Mouse (Mus musculus): ENCODE data around the gene Slc38a6. TPM values are rescaled to one million over a fixed set of nuclear protein-coding genes. Genes with fewer than 3 reads are reported as not detected.
A peak's percentile ranks its signal among the peaks of the same experiment; 100 is the strongest.

Gene Slc38a6
- total and polyA plus RNA-seq, 2 experiments from 2014 or later, result 2.7 to 19.2 TPM

DNA sequence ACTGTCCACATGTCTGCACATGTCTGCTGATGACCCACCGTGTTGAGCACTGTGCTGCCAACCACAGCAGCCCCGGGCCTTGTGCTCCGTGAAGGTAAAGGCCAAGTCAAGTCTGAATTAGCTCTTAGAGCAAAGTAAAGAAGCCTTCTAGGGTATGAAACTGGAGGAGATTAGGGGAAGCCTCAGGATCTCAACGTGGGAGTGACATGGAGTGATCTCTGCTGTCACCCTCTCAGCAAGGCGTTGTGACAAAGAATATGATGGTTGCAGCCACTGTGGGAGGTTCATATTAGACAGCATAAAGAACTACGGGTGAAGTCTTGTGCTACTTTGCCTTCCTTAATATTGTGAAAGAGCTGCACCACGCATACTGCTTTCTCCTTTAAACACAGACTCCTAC is 43.7 kb downstream of the Slc38a6 start:
- Histone ChIP-seq H3K4me3 (ENCODE audit: low read depth, low read length) (no peak overlapping the region), H3K9me3 (replicated peaks; ENCODE audit: control insufficient read depth, low read length) (no peaks in the 10 kb centered on the region), H3K9ac (replicated peaks; ENCODE audit: low read depth, low read length) (no peak overlapping the region), H3K36me3 (replicated peaks; ENCODE audit: control insufficient read depth, insufficient read depth, low read length) (no peaks in the 10 kb centered on the region), H3K4me2 (ENCODE audit: low read depth, low read length) (no peak overlapping the region), H3K27me3 (ENCODE audit: control insufficient read depth, insufficient read depth, low read length) (no peaks in the 10 kb centered on the region), H3K4me1 (ENCODE audit: control insufficient read depth, insufficient read depth) (peaks cover 12% of the 10 kb centered on the region), H3K27ac (ENCODE audit: low read depth) (0 out of 2 replicates have a peak overlapping the region, but pooled peaks have one; percentile 9)
- DNase-seq (ENCODE audit: low spot score), result no peak
- ATAC-seq (ENCODE audit: insufficient read depth, low read depth), result no peak
- no peak for TF ChIP-seq CTCF (IDR thresholded peaks at IDR 0.05; ENCODE audit: low read depth)
- TF ChIP-seq EP300 (IDR thresholded peaks at IDR 0.05; ENCODE audit: low read depth), result no peak
- 70% methylated on average over 7 of the region's 7 CpGs for WGBS

DNA sequence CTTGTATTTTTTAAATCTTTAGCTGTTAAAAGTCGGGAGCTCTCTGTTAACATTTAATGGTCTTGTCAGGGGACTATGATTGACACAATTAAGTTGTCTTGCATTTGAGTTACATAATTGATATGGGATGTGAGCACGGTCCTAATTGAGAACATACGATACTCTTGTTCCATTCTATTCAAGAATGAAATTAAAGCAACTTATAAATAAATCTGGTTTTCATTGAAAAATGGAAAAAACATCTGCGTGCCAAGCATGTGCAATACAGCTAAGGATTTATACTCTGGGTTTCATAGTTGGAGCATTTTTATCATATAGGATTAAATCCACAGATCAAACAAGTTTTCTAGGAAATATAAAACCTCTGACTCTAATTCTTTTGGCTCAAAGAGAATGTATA is 46.1 kb downstream of the Slc38a6 start:
- no peaks in the 10 kb centered on the region for H3K36me3 ChIP-seq (replicated peaks; ENCODE audit: control insufficient read depth, insufficient read depth, low read length)
- TF ChIP-seq CTCF (IDR thresholded peaks at IDR 0.05; ENCODE audit: low read depth) (no peak), EP300 (IDR thresholded peaks at IDR 0.05; ENCODE audit: low read depth) (no peak)
- no peaks in the 10 kb centered on the region for H3K4me1 ChIP-seq (ENCODE audit: control insufficient read depth, insufficient read depth)
- no peaks in the 10 kb centered on the region for H3K9me3 ChIP-seq (replicated peaks; ENCODE audit: control insufficient read depth, low read length)
- no peak overlapping the region for H3K4me3 ChIP-seq (ENCODE audit: low read depth, low read length)
- H3K27ac ChIP-seq (ENCODE audit: low read depth), result no peak overlapping the region
- H3K27me3 ChIP-seq (ENCODE audit: control insufficient read depth, insufficient read depth, low read length), result no peaks in the 10 kb centered on the region
- 88% methylated on average over 4 of the region's 4 CpGs for WGBS
- ATAC-seq (ENCODE audit: insufficient read depth, low read depth), result no peak
- no peak overlapping the region for H3K9ac ChIP-seq (replicated peaks; ENCODE audit: low read depth, low read length)
- DNase-seq (ENCODE audit: low spot score), result no peak
- H3K4me2 ChIP-seq (ENCODE audit: low read depth, low read length), result no peak overlapping the region

GRCm38 (mm10) chr12:73334051-73334551 is 47.5 kb downstream of the Slc38a6 start:
- Histone ChIP-seq H3K4me3 (ENCODE audit: low read depth, low read length) (no peak overlapping the region), H3K9me3 (replicated peaks; ENCODE audit: control insufficient read depth, low read length) (no peaks in the 10 kb centered on the region), H3K36me3 (replicated peaks; ENCODE audit: control insufficient read depth, insufficient read depth, low read length) (no peaks in the 10 kb centered on the region), H3K4me1 (ENCODE audit: control insufficient read depth, insufficient read depth) (no peaks in the 10 kb centered on the region), H3K27ac (ENCODE audit: low read depth) (no peak overlapping the region), H3K9ac (replicated peaks; ENCODE audit: low read depth, low read length) (no peak overlapping the region), H3K4me2 (ENCODE audit: low read depth, low read length) (no peak overlapping the region), H3K27me3 (ENCODE audit: control insufficient read depth, insufficient read depth, low read length) (no peaks in the 10 kb centered on the region)
- TF ChIP-seq EP300 (IDR thresholded peaks at IDR 0.05; ENCODE audit: low read depth), result no peak
- TF ChIP-seq CTCF (IDR thresholded peaks at IDR 0.05; ENCODE audit: low read depth), result no peak
- WGBS, result 46% methylated on average over 8 of the region's 8 CpGs
- no peak for ATAC-seq (ENCODE audit: insufficient read depth, low read depth)
- DNase-seq (ENCODE audit: low spot score), result no peak

- 78% methylated on average over 7 of the region's 7 CpGs for WGBS
- no peak for DNase-seq (ENCODE audit: low spot score)
- H3K27me3 ChIP-seq (ENCODE audit: control insufficient read depth, insufficient read depth, low read length), result no peaks in the 10 kb centered on the region
- H3K9ac ChIP-seq (replicated peaks; ENCODE audit: low read depth, low read length), result no peak overlapping the region
- H3K27ac ChIP-seq (ENCODE audit: low read depth), result no peak overlapping the region
- no peak overlapping the region for H3K4me3 ChIP-seq (ENCODE audit: low read depth, low read length)
- no peaks in the 10 kb centered on the region for H3K9me3 ChIP-seq (replicated peaks; ENCODE audit: control insufficient read depth, low read length)
- TF ChIP-seq CTCF (IDR thresholded peaks at IDR 0.05; ENCODE audit: low read depth) (no peak), EP300 (IDR thresholded peaks at IDR 0.05; ENCODE audit: low read depth) (no peak)
- ATAC-seq (ENCODE audit: insufficient read depth, low read depth), result no peak
- no peaks in the 10 kb centered on the region for H3K36me3 ChIP-seq (replicated peaks; ENCODE audit: control insufficient read depth, insufficient read depth, low read length)
- no peak overlapping the region for H3K4me2 ChIP-seq (ENCODE audit: low read depth, low read length)
- no peaks in the 10 kb centered on the region for H3K4me1 ChIP-seq (ENCODE audit: control insufficient read depth, insufficient read depth)
Observed at GRCm38 (mm10) chr12:73337127-73337526, 50.5 kb downstream of the Slc38a6 start.

- no peaks in the 10 kb centered on the region for H3K4me1 ChIP-seq (ENCODE audit: control insufficient read depth, insufficient read depth)
- H3K9ac ChIP-seq (replicated peaks; ENCODE audit: low read depth, low read length), result no peak overlapping the region
- H3K4me3 ChIP-seq (ENCODE audit: low read depth, low read length), result no peak overlapping the region
- H3K9me3 ChIP-seq (replicated peaks; ENCODE audit: control insufficient read depth, low read length), result no peaks in the 10 kb centered on the region
- WGBS, result 49% methylated on average over 8 of the region's 8 CpGs
- H3K36me3 ChIP-seq (replicated peaks; ENCODE audit: control insufficient read depth, insufficient read depth, low read length), result no peaks in the 10 kb centered on the region
- ATAC-seq (ENCODE audit: insufficient read depth, low read depth), result no peak
- TF ChIP-seq EP300 (IDR thresholded peaks at IDR 0.05; ENCODE audit: low read depth) (no peak), CTCF (IDR thresholded peaks at IDR 0.05; ENCODE audit: low read depth) (no peak)
- H3K27me3 ChIP-seq (ENCODE audit: control insufficient read depth, insufficient read depth, low read length), result no peaks in the 10 kb centered on the region
- no peak overlapping the region for H3K4me2 ChIP-seq (ENCODE audit: low read depth, low read length)
- H3K27ac ChIP-seq (ENCODE audit: low read depth), result no peak overlapping the region
- no peak for DNase-seq (ENCODE audit: low spot score)
Observed at GRCm38 (mm10) chr12:73340642-73341293, 54.2 kb downstream of the Slc38a6 start.

All from heart, postnatal 0 days (tissue).